Mouse (Mus musculus): ENCODE results near the gene Olfr1135. TPM values are rescaled to one million over a fixed set of nuclear protein-coding genes. Genes with fewer than 3 reads are reported as not detected.

Olfr1135 gene
- polyA plus RNA-seq, 1 experiment from 2014 or later: not detected

Other genes with a start within 250 kb of the Olfr1135 start
- not detected in 2 replicates for gene Olfr1124, start 243.4 kb downstream of the Olfr1135 start, polyA plus RNA-seq (2014; fragmentation: Nextera tagmentation; extraction: Ambion mirVana)
- not detected in 2 replicates for gene Olfr1126, start 219.7 kb downstream of the Olfr1135 start, polyA plus RNA-seq (2014; fragmentation: Nextera tagmentation; extraction: Ambion mirVana)
- not detected in 2 replicates for gene Pramel7, start 176.6 kb downstream of the Olfr1135 start, polyA plus RNA-seq (2014; fragmentation: Nextera tagmentation; extraction: Ambion mirVana)
- gene Pramel6, start 167.1 kb downstream of the Olfr1135 start, polyA plus RNA-seq (2014; fragmentation: Nextera tagmentation; extraction: Ambion mirVana): not detected in 2 replicates
- not detected in 2 replicates for gene Olfr153, start 141.9 kb downstream of the Olfr1135 start, polyA plus RNA-seq (2014; fragmentation: Nextera tagmentation; extraction: Ambion mirVana)
- gene Olfr1128, start 128.1 kb downstream of the Olfr1135 start, polyA plus RNA-seq (2014; fragmentation: Nextera tagmentation; extraction: Ambion mirVana): not detected in 2 replicates
- not detected in 2 replicates for gene Olfr1129, start 99.8 kb downstream of the Olfr1135 start, polyA plus RNA-seq (2014; fragmentation: Nextera tagmentation; extraction: Ambion mirVana)
- gene Olfr1130, start 67.5 kb downstream of the Olfr1135 start, polyA plus RNA-seq (2014; fragmentation: Nextera tagmentation; extraction: Ambion mirVana): not detected in 2 replicates
- gene Olfr1131, start 46.6 kb downstream of the Olfr1135 start, polyA plus RNA-seq (2014; fragmentation: Nextera tagmentation; extraction: Ambion mirVana): not detected in 2 replicates
- gene Olfr1132, start 36.1 kb downstream of the Olfr1135 start, polyA plus RNA-seq (2014; fragmentation: Nextera tagmentation; extraction: Ambion mirVana): not detected in 2 replicates
- not detected in 2 replicates for gene Olfr1133, start 26.3 kb downstream of the Olfr1135 start, polyA plus RNA-seq (2014; fragmentation: Nextera tagmentation; extraction: Ambion mirVana)
- not detected in 2 replicates for gene Olfr1134, start 15.2 kb downstream of the Olfr1135 start, polyA plus RNA-seq (2014; fragmentation: Nextera tagmentation; extraction: Ambion mirVana)
- gene Olfr1136, start 20.3 kb upstream of the Olfr1135 start, polyA plus RNA-seq (2014; fragmentation: Nextera tagmentation; extraction: Ambion mirVana): not detected in 2 replicates
- gene Olfr1137, start 39.5 kb upstream of the Olfr1135 start, polyA plus RNA-seq (2014; fragmentation: Nextera tagmentation; extraction: Ambion mirVana): not detected in 2 replicates
- not detected in 2 replicates for gene Olfr1138, start 66.3 kb upstream of the Olfr1135 start, polyA plus RNA-seq (2014; fragmentation: Nextera tagmentation; extraction: Ambion mirVana)
- not detected in 2 replicates for gene Olfr1140, start 70.1 kb upstream of the Olfr1135 start, polyA plus RNA-seq (2014; fragmentation: Nextera tagmentation; extraction: Ambion mirVana)
- gene Olfr1141, start 80.3 kb upstream of the Olfr1135 start, polyA plus RNA-seq (2014; fragmentation: Nextera tagmentation; extraction: Ambion mirVana): not detected in 2 replicates
- gene Olfr152, start 105.8 kb upstream of the Olfr1135 start, polyA plus RNA-seq (2014; fragmentation: Nextera tagmentation; extraction: Ambion mirVana): not detected in 2 replicates
- not detected in 2 replicates for gene Olfr1143, start 126.9 kb upstream of the Olfr1135 start, polyA plus RNA-seq (2014; fragmentation: Nextera tagmentation; extraction: Ambion mirVana)
- gene Olfr1145, start 136.2 kb upstream of the Olfr1135 start, polyA plus RNA-seq (2014; fragmentation: Nextera tagmentation; extraction: Ambion mirVana): not detected in 2 replicates
- gene Olfr1148, start 156.9 kb upstream of the Olfr1135 start, polyA plus RNA-seq (2014; fragmentation: Nextera tagmentation; extraction: Ambion mirVana): not detected in 2 replicates
- gene Olfr1150-ps1, start 170.3 kb upstream of the Olfr1135 start, polyA plus RNA-seq (2014; fragmentation: Nextera tagmentation; extraction: Ambion mirVana): not detected in 2 replicates
- not detected in 2 replicates for gene Olfr1151, start 182.2 kb upstream of the Olfr1135 start, polyA plus RNA-seq (2014; fragmentation: Nextera tagmentation; extraction: Ambion mirVana)
- not detected in 2 replicates for gene Olfr1152, start 192.8 kb upstream of the Olfr1135 start, polyA plus RNA-seq (2014; fragmentation: Nextera tagmentation; extraction: Ambion mirVana)
- not detected in 2 replicates for gene Olfr1153, start 221.3 kb upstream of the Olfr1135 start, polyA plus RNA-seq (2014; fragmentation: Nextera tagmentation; extraction: Ambion mirVana)
- gene Olfr1154, start 231.5 kb upstream of the Olfr1135 start, polyA plus RNA-seq (2014; fragmentation: Nextera tagmentation; extraction: Ambion mirVana): not detected in 2 replicates

Data from limb, embryonic 11.5 days (tissue).